Mouse (Mus musculus) adrenal gland, postnatal 36 days (tissue): ENCODE results near the gene Cox6b1. TPM values are rescaled to one million over a fixed set of nuclear protein-coding genes. Genes with fewer than 3 reads are reported as not detected.

Source experiments
- DNase-seq, 2 experiments: peaks; one replicate each; pipeline ENCODE4 v3.0.0; 2021; ENCODE audit warnings: mixed read lengths in 1 of 2
- microRNA-seq: library from miRNA; unstranded; fragments of <30 nt; microRNA quantifications from one replicate; pipeline ENCODE4 v1.2.0, GENCODE M21; 2021
- total RNA-seq, 2 experiments: library from RNA; stranded (reverse); gene quantifications; 2 replicates each; pipeline ENCODE4 v1.2.3; 2021

Cox6b1 gene
- total RNA-seq, 2 experiments from 2014 or later = 1,179 to 1,185 TPM

GRCm38 (mm10) chr7:30586455-30587020, 39.4 kb downstream of the Cox6b1 start:
- no peak for DNase-seq

GRCm38 (mm10) chr7:30585170-30585569, 40.8 kb downstream of the Cox6b1 start:
- no peak for DNase-seq

- DNase-seq = no peak
Measured at GRCm38 (mm10) chr7:30584339-30584738, 41.6 kb downstream of the Cox6b1 start.

GRCm38 (mm10) chr7:30581547-30581946, 44.4 kb downstream of the Cox6b1 start:
- DNase-seq = no peak

GRCm38 (mm10) chr7:30579950-30580349, 46.0 kb downstream of the Cox6b1 start:
- DNase-seq = no peak

- DNase-seq = peak; percentile 67 to 75
Measured at GRCm38 (mm10) chr7:30572969-30573368, 53.0 kb downstream of the Cox6b1 start.

GRCm38 (mm10) chr7:30572389-30572788, 53.6 kb downstream of the Cox6b1 start:
- DNase-seq = no peak

GRCm38 (mm10) chr7:30567555-30567954, 58.4 kb downstream of the Cox6b1 start:
- DNase-seq = no peak

Small RNA genes within 50 kb of the gene (microRNA-seq; reads per million reads assigned to microRNA genes)
- not detected for gene Mir3569

Other genes with a start within 250 kb of the Cox6b1 start
- gene Tyrobp, start 212.4 kb downstream of the Cox6b1 start, total RNA-seq = 10 to 100 TPM; 22.5 to 35.7 TPM
- gene Hcst, start 206.3 kb downstream of the Cox6b1 start, total RNA-seq = 1 to 10 TPM; 1.8 to 2.0 TPM
- 1 to 10 TPM in 1 of 2 experiments, under 1 TPM in 1; 0.89 to 1.0 TPM for gene Nfkbid, start 204.4 kb downstream of the Cox6b1 start, total RNA-seq
- 10 to 100 TPM; 23.5 to 28.6 TPM for gene Aplp1, start 180.6 kb downstream of the Cox6b1 start, total RNA-seq
- gene Kirrel2, start 168.5 kb downstream of the Cox6b1 start, total RNA-seq = not detected
- not detected for gene Nphs1, start 167.8 kb downstream of the Cox6b1 start, total RNA-seq
- under 1 TPM in 1 of 2 experiments, not detected in 1; 0.53 TPM for gene Prodh2, start 132.5 kb downstream of the Cox6b1 start, total RNA-seq
- 1 to 10 TPM; 2.5 to 2.9 TPM for gene Arhgap33, start 91.1 kb downstream of the Cox6b1 start, total RNA-seq
- 10 to 100 TPM; 27.1 to 28.3 TPM for gene Hspb6, start 74.0 kb downstream of the Cox6b1 start, total RNA-seq
- gene Proser3, start 73.9 kb downstream of the Cox6b1 start, total RNA-seq = 1 to 10 TPM; 7.8 to 8.5 TPM
- gene Lin37, start 66.3 kb downstream of the Cox6b1 start, total RNA-seq = 10 to 100 TPM; 46.2 to 55.4 TPM
- 10 to 100 TPM; 68.8 to 70.8 TPM for gene U2af1l4, start 62.9 kb downstream of the Cox6b1 start, total RNA-seq
- gene Gm49396, start 62.8 kb downstream of the Cox6b1 start, total RNA-seq = 1 to 10 TPM; 3.5 to 6.7 TPM
- gene Psenen, start 62.5 kb downstream of the Cox6b1 start, total RNA-seq = 100 to 1,000 TPM; 141 to 163 TPM
- 1 to 10 TPM; 2.0 to 3.2 TPM for gene Igflr1, start 60.7 kb downstream of the Cox6b1 start, total RNA-seq
- 10 to 100 TPM; 38.5 to 44.5 TPM for gene Kmt2b, start 37.4 kb downstream of the Cox6b1 start, total RNA-seq
- under 1 TPM in 1 of 2 experiments, not detected in 1; 0.72 TPM for gene Zbtb32, start 27.2 kb downstream of the Cox6b1 start, total RNA-seq
- under 1 TPM in 1 of 2 experiments, not detected in 1; 0.43 TPM for gene Upk1a, start 13.3 kb downstream of the Cox6b1 start, total RNA-seq
- not detected for gene Etv2, start 9.7 kb upstream of the Cox6b1 start, total RNA-seq
- 10 to 100 TPM; 83.0 to 88.1 TPM for gene Rbm42, start 24.2 kb upstream of the Cox6b1 start, total RNA-seq
- 10 to 100 TPM; 10.1 to 10.5 TPM for gene Haus5, start 38.8 kb upstream of the Cox6b1 start, total RNA-seq
- gene Pmis2, start 45.5 kb upstream of the Cox6b1 start, total RNA-seq = not detected
- gene 2200002J24Rik, start 72.8 kb upstream of the Cox6b1 start, total RNA-seq = 1 to 10 TPM; 4.8 to 6.3 TPM
- 1 to 10 TPM; 3.1 to 5.9 TPM for gene Atp4a, start 86.1 kb upstream of the Cox6b1 start, total RNA-seq
- gene Tmem147, start 103.4 kb upstream of the Cox6b1 start, total RNA-seq = 100 to 1,000 TPM; 229 to 231 TPM
- gene Gapdhs, start 117.5 kb upstream of the Cox6b1 start, total RNA-seq = under 1 TPM in 1 of 2 experiments, not detected in 1; 0.26 TPM
- gene Sbsn, start 125.3 kb upstream of the Cox6b1 start, total RNA-seq = 100 to 1,000 TPM; 326 to 370 TPM
- 1 to 10 TPM; 2.4 to 2.5 TPM for gene Dmkn, start 137.6 kb upstream of the Cox6b1 start, total RNA-seq
- gene Krtdap, start 161.7 kb upstream of the Cox6b1 start, total RNA-seq = 1 to 10 TPM in 1 of 2 experiments, not detected in 1; 2.8 TPM
- gene Ffar2, start 197.6 kb upstream of the Cox6b1 start, total RNA-seq = 1 to 10 TPM; 1.7 to 2.9 TPM
- under 1 TPM in 1 of 2 experiments, not detected in 1; 0.33 TPM for gene Ffar3, start 230.0 kb upstream of the Cox6b1 start, total RNA-seq
- not detected for gene Ffar1, start 235.4 kb upstream of the Cox6b1 start, total RNA-seq